Mouse (Mus musculus) embryonic facial prominence, embryonic 12.5 days (tissue): ENCODE measurements around the gene Phc1. TPM values are rescaled to one million over a fixed set of nuclear protein-coding genes. Genes with fewer than 3 reads are reported as not detected.
"Not testable (repeated sequence)": the region's sequence is repeated elsewhere in the genome, so short reads cannot be mapped to it uniquely, and the experiment has no call there.

Experiments used
- ATAC-seq: fragments of 200-750 bp; cut with Nextera tagmentation; 2 replicates; pipeline ENCODE4 v1.8.0; 2017; ENCODE audit not compliant: insufficient number of reproducible peaks, insufficient read depth, low FRiP score, low TSS enrichment
- H3K27ac ChIP-seq: fragments of 300-500 bp; sonication (generic); 2 replicates; pipeline ENCODE4 v1.5.1; 2016; ENCODE audit warnings: mild to moderate bottlenecking
- H3K27me3 ChIP-seq: fragments of 300-500 bp; sonication (generic); 2 replicates; pipeline ENCODE4 v1.6.1; 2016; ENCODE audit warnings: mild to moderate bottlenecking, moderate library complexity
- H3K36me3 ChIP-seq: fragments of 300-500 bp; sonication (generic); 2 replicates; pipeline ENCODE4 v1.6.1; 2016; ENCODE audit warnings: mild to moderate bottlenecking
- H3K4me1 ChIP-seq: fragments of 300-500 bp; sonication (generic); 2 replicates; pipeline ENCODE4 v1.6.1; 2016
- H3K4me2 ChIP-seq: fragments of 300-500 bp; sonication (generic); replicated peaks from 2 replicates; pipeline ENCODE4 v1.6.1; 2016; ENCODE audit warnings: mild to moderate bottlenecking, moderate library complexity
- H3K4me3 ChIP-seq: fragments of 300-500 bp; sonication (generic); 2 replicates; pipeline ENCODE4 v1.5.1; 2016; ENCODE audit warnings: mild to moderate bottlenecking
- H3K9ac ChIP-seq: fragments of 300-500 bp; sonication (generic); 2 replicates; pipeline ENCODE4 v1.6.1; 2016; ENCODE audit warnings: mild to moderate bottlenecking, moderate library complexity
- H3K9me3 ChIP-seq: fragments of 300-500 bp; sonication (generic); 2 replicates; pipeline ENCODE4 v1.6.1; 2016; ENCODE audit warnings: mild to moderate bottlenecking, moderate library complexity
- WGBS: fragments of 180-500 bp; shearing (Covaris S2); methylation state at CpG from one replicate; pipeline ENCODE4 v1.1.7; 2016; 5-methylcytosine and 5-hydroxymethylcytosine counted together
- polyA plus RNA-seq: library from polyadenylated mRNA; unstranded; fragments of >200 nt; fragmentation: Nextera tagmentation; extraction: Ambion mirVana; gene quantifications from 2 replicates; pipeline ENCODE4 v1.2.1, GENCODE M21; 2016

Phc1 gene
- polyA plus RNA-seq, 1 experiment from 2014 or later: 30.0 TPM

GRCm38 (mm10) chr6:122355909-122356308, 15.5 kb upstream of the Phc1 start:
- Histone ChIP-seq H3K27me3 (no peaks in the 10 kb centered on the region), H3K36me3 (no peaks in the 10 kb centered on the region), H3K27ac (no peak overlapping the region), H3K4me3 (no peak overlapping the region), H3K4me1 (no peaks in the 10 kb centered on the region), H3K9me3 (no peaks in the 10 kb centered on the region), H3K4me2 (no peak overlapping the region), H3K9ac (no peak overlapping the region)
- WGBS: 61% methylated on average over 9 of the region's 9 CpGs
- no peak for ATAC-seq

GRCm38 (mm10) chr6:122347326-122347725, 7.0 kb upstream of the Phc1 start:
- H3K36me3 ChIP-seq, H3K4me1 ChIP-seq, H3K9me3 ChIP-seq, H3K4me3 ChIP-seq, H3K27ac ChIP-seq, H3K9ac ChIP-seq, H3K4me2 ChIP-seq, H3K27me3 ChIP-seq, ATAC-seq: not testable (repeated sequence)
- 67% methylated on average over 1 of the region's 1 CpGs for WGBS

DNA sequence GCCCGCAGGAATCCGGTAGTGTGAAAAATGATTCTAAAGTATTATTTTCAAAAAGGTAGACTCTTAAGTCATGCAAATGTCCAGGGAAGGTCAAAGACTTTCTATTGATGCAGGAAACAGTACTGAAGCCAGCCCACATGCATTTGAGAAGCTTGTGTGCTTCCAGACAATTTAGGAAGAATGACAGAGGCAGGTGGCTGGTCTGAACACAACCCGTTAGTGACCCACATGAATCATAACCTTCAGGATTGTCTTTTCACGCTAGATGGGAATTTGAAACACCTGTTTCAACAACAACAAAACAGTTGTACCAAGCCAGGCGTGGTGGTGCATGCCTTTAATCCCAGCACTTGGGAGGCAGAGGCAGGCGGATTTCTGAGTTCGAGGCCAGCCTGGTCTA, 6.0 kb upstream of the Phc1 start:
- Histone ChIP-seq H3K27me3 (no peaks in the 10 kb centered on the region), H3K36me3 (no peaks in the 10 kb centered on the region), H3K9me3 (no peaks in the 10 kb centered on the region), H3K4me2 (no peak overlapping the region), H3K9ac (no peak overlapping the region), H3K27ac (no peak overlapping the region), H3K4me3 (no peak overlapping the region), H3K4me1 (no peaks in the 10 kb centered on the region)
- no peak for ATAC-seq
- WGBS: 80% methylated on average over 7 of the region's 7 CpGs

GRCm38 (mm10) chr6:122345731-122346130, 5.4 kb upstream of the Phc1 start:
- Histone ChIP-seq H3K9me3 (no peaks in the 10 kb centered on the region), H3K36me3 (no peaks in the 10 kb centered on the region), H3K27ac (no peak overlapping the region), H3K27me3 (no peaks in the 10 kb centered on the region), H3K4me2 (no peak overlapping the region), H3K4me3 (no peak overlapping the region), H3K9ac (no peak overlapping the region), H3K4me1 (0 out of 2 replicates have a peak, but pooled peaks cover 3% of the 10 kb centered on the region)
- no peak for ATAC-seq
- WGBS: 81% methylated on average over 6 of the region's 6 CpGs

DNA sequence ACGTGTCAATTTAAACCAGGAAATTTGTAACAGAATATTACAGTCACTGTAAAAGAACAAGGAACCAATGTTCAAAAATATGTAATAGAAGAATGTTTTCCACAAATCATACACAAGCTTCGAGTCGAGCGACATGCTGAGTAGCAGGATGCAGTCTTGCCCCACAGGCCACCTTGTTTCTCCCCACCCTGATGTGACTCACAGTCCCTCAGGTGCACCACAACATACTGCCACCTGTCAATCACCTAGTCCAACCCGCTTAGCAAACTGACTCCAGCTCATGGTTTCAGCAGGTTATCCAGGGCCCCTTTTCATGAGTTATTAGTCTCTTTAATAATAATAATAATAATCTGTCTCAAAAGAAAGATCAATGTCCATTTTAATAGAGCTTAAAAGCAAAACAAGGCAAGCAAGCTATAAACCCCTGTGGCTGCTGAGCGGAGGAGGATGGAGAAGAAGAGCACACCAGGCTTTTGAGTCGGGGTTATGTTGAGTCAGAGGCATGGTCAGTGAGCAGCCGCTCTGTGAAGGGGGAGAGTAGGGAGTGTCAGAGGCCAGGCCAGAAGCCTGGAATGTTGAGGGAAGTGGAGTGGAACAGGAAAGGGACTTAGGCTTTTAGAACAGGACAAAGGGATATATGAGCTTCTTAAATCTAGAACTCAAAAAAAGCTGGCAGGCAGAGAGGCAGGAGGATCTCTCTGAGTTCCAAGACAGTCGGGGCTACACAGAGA, 4.2 kb upstream of the Phc1 start:
- ATAC-seq: no peak
- WGBS: 46% methylated on average over 9 of the region's 9 CpGs
- Histone ChIP-seq H3K36me3 (no peaks in the 10 kb centered on the region), H3K9ac (no peak overlapping the region), H3K27ac (no peak overlapping the region), H3K4me1 (0 out of 2 replicates have a peak, but pooled peaks cover 3% of the 10 kb centered on the region), H3K9me3 (no peaks in the 10 kb centered on the region), H3K4me2 (no peak overlapping the region), H3K4me3 (no peak overlapping the region), H3K27me3 (no peaks in the 10 kb centered on the region)

DNA sequence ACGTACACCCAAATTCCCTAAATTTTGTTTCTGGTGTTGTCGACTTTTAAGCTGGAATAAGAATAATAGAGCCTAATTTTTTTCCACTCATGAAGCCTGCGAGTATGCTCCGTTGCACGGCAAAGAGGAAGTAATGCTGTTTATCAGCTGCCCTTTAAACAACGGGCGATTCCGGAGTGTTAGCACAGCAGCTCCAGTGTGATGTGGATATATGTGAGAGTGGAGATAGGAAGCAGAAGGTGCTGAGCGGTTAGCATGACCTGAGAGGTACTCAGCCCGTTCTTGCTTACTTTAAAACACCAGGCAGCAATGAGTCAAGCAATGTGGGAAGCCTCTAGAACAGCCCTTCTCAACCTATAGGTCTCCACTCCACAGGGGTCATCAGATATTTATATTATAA, 3.4 kb upstream of the Phc1 start:
- no peak overlapping the region for H3K27ac ChIP-seq
- H3K27me3 ChIP-seq: no peaks in the 10 kb centered on the region
- no peak overlapping the region for H3K4me3 ChIP-seq
- H3K4me1 ChIP-seq: peaks cover 3% of the 10 kb centered on the region; the same call in 1 of the 2 replicates
- no peak for ATAC-seq
- WGBS: 69% methylated on average over 10 of the region's 10 CpGs
- H3K9ac ChIP-seq: no peak overlapping the region
- no peaks in the 10 kb centered on the region for H3K36me3 ChIP-seq
- no peaks in the 10 kb centered on the region for H3K9me3 ChIP-seq
- H3K4me2 ChIP-seq: no peak overlapping the region

- Histone ChIP-seq H3K27ac (no peak overlapping the region), H3K36me3 (no peaks in the 10 kb centered on the region), H3K4me2 (no peak overlapping the region), H3K4me3 (no peak overlapping the region), H3K27me3 (no peaks in the 10 kb centered on the region), H3K4me1 (peaks cover 16% of the 10 kb centered on the region), H3K9ac (no peak overlapping the region), H3K9me3 (no peaks in the 10 kb centered on the region)
- no peak for ATAC-seq
- 17% methylated on average over 5 of the region's 5 CpGs for WGBS
Observed at GRCm38 (mm10) chr6:122342125-122342524, 1.8 kb upstream of the Phc1 start.

DNA sequence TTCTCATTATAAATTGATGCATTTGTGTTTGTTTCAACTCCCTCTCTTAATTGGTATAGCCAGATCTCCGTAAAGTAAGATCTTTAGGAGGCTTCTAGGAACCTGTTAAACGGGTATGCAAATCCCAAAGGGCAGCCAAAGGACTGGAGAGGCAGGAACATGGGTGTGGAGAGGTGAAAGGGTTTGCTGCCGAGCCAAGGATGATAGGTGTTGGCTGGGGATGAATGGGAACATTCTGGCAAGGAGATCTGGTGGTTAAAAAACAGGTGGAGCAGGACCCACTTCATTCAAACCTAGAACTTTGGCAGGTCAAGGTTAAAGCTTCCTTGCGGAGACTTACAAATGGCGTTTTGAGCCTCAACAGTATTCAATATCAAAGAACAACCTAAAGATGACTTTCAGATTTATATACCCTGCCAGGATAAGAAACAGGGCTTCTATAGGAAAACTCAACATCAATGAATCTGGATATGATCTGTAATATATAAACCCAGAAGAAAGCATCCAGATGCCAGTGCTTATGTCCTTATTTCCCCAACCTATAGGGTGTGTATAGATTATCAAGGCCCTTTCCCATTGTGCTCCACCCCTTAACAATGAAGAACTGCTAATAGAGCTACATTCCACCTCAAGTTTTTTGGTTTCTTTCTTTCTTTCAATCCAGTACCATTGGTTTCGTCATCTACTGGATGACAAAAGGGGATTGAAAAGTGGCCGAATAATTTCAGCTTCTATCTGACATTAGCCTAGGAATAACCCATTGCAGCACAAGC, 863 bp upstream of the Phc1 start:
- 43% methylated on average over 7 of the region's 7 CpGs for WGBS
- peaks cover 17% of the 10 kb centered on the region for H3K4me1 ChIP-seq
- H3K27ac ChIP-seq: peak overlapping the region; percentile 96; the same call in 1 of the 2 replicates
- no peak overlapping the region for H3K4me3 ChIP-seq
- H3K9ac ChIP-seq: no peak overlapping the region
- H3K9me3 ChIP-seq: no peaks in the 10 kb centered on the region
- H3K27me3 ChIP-seq: no peaks in the 10 kb centered on the region
- H3K4me2 ChIP-seq: peak overlapping the region; percentile 59
- ATAC-seq: no peak
- peaks cover 3% of the 10 kb centered on the region; the same call in 1 of the 2 replicates for H3K36me3 ChIP-seq

DNA sequence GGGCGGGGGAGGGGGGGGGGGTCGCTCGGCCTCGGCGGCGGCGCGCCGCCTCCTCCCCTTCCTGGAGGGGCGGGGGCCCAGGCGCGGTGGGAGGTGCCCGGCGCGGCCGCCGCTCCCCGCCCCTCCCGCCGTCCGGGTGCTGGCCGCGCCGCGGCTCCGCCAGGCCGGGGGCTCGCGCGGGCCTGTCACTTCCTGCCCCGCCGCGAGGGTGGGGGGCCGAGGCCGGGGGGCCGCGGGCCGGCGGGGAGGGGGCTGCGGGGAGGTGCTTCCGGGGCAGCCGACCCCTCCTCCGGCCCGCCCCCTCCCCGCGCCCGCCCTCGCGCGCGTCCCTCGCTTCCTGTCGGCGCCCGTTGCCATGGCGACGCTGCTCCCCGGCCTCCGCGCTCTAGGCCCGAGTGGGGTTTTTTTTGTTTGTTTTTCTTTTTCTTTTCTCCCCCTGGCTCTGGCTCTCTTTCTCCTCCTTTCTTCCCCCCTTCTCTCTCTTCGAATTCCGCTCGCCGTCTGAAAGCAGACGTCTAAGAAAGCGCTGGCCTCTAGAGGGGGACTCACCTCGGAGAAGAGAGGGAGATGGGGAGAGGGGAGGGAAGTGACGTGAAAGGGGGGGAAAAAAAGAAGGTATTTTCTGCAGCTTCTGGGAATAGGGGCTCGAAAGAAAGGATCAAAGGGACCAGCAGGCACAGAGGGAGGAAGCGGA, 566 bp downstream of the Phc1 start:
- under 1% methylated on average over 35 of the region's 71 CpGs for WGBS
- ATAC-seq: peak; percentile 80

DNA sequence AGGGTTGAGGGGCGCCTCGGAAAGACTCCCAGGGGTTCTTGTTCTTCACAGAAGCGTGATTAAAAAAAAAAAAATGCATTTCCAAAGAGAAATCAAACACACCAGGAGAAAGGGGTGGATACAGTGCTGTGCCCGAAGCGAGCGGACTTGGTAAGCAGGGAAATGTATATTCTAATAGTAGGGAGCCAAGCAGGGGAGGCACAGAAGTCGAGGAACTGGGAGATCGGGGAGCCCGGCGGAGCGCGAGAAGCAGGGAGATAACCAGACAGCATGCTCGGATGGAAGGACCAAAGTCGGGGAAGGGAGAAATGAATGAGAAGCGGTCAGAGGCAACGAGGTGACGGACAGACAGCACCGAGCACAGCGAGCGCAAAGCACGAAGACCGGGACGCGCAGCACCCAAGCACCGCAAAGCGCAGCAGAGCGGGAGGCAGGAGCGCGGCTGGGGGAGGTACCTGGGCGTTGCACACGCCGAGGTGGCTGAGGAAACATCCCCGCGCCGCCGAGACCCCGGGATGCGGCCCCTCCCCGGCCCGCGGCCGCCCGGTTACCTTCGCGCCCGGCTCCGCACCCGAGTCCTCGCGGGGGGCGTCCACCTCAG, 1.2 kb downstream of the Phc1 start:
- H3K4me3 ChIP-seq: peak overlapping the region; percentile 75
- no peaks in the 10 kb centered on the region for H3K27me3 ChIP-seq

More for the DNA sequence above, 566 bp downstream of the Phc1 start:
- Histone ChIP-seq H3K4me2 (peak overlapping the region; percentile 59), H3K9me3 (no peaks in the 10 kb centered on the region), H3K4me1 (peaks cover 17% of the 10 kb centered on the region), H3K4me3 (peak overlapping the region; percentile 75), H3K27me3 (no peaks in the 10 kb centered on the region), H3K27ac (peak overlapping the region; percentile 96), H3K9ac (peak overlapping the region; percentile 72), H3K36me3 (peaks cover 10% of the 10 kb centered on the region; the same call in 1 of the 2 replicates)

GRCm38 (mm10) chr6:122337546-122337945, 2.8 kb downstream of the Phc1 start:
- 59% methylated on average over 6 of the region's 6 CpGs for WGBS

More for the DNA sequence above, 1.2 kb downstream of the Phc1 start:
- H3K27ac ChIP-seq: peak overlapping the region; percentile 96
- peaks cover 17% of the 10 kb centered on the region for H3K4me1 ChIP-seq
- H3K4me2 ChIP-seq: peak overlapping the region; percentile 59
- under 1% methylated on average over 40 of the region's 51 CpGs for WGBS
- peaks cover 15% of the 10 kb centered on the region for H3K36me3 ChIP-seq
- peak; percentile 79 for ATAC-seq
- peak overlapping the region; percentile 72 for H3K9ac ChIP-seq
- H3K9me3 ChIP-seq: no peaks in the 10 kb centered on the region

More at GRCm38 (mm10) chr6:122337546-122337945, 2.8 kb downstream of the Phc1 start:
- H3K27ac ChIP-seq: no peak overlapping the region; the same call in 1 of the 2 replicates
- ATAC-seq: no peak
- no peak overlapping the region for H3K4me3 ChIP-seq
- H3K9me3 ChIP-seq: no peaks in the 10 kb centered on the region
- H3K36me3 ChIP-seq: peaks cover 31% of the 10 kb centered on the region
- peak overlapping the region; percentile 21 for H3K4me2 ChIP-seq
- no peaks in the 10 kb centered on the region for H3K27me3 ChIP-seq
- no peak overlapping the region for H3K9ac ChIP-seq
- peaks cover 17% of the 10 kb centered on the region for H3K4me1 ChIP-seq
